Mouse (Mus musculus): Measurements from ENCODE around the gene Lmx1b. TPM values are rescaled to one million over a fixed set of nuclear protein-coding genes. Genes with fewer than 3 reads are reported as not detected.

The Lmx1b gene
- polyA plus RNA-seq, 1 experiment from 2014 or later: 0.04 TPM

DNA sequence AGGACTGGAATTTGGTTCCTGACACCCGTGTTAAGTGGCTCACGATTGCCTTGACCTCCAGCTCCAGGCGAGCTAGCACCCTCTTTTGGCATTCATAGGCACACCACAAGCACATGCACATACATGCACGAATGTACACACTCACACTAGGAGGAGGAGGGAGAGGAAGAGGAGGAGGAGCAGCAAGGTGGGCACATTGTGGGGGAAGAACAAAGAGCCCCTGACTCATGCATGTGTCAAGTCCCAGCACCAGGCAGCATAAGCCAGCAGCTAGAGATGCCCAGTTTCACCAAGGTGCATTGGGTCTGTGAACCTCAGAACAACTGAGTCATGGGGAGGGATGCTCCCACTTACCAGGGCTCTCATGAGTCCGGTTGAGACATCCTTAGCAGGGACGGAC, 56.5 kb downstream of the Lmx1b start:
- Histone ChIP-seq H3K4me2 (no peak overlapping the region), H3K4me3 (replicated peaks) (no peak overlapping the region), H3K4me1 (peaks cover 35% of the 10 kb centered on the region), H3K36me3 (no peaks in the 10 kb centered on the region), H3K27me3 (replicated peaks) (peaks cover 57% of the 10 kb centered on the region), H3K9ac (no peak overlapping the region), H3K27ac (no peak overlapping the region), H3K9me3 (no peaks in the 10 kb centered on the region)
- WGBS: 25% methylated on average over 6 of the region's 6 CpGs
- no peak for ATAC-seq (ENCODE audit: insufficient read depth, low FRiP score, low read depth)

DNA sequence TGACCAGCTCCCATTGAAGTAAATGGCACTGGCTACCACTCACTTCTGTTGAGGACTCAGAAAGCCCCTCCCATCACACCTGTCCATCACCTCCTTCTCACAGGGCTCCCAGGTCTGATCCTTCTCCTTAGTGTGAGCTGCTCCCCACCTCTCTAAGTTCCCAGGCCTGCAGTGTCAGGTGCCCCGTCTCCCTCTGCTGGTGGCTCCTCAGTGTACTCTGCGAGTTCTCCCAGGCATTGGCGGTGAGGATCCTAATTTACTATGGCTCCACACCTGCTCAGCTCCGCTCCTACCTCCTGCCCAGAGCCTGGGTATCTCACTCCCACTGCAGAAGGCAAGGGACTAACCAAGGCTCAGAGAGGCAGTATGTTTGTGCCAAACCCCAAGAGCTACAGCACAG, 57.0 kb downstream of the Lmx1b start:
- Histone ChIP-seq H3K9ac (no peak overlapping the region), H3K27ac (no peak overlapping the region), H3K4me1 (peaks cover 35% of the 10 kb centered on the region), H3K9me3 (no peaks in the 10 kb centered on the region), H3K4me3 (replicated peaks) (no peak overlapping the region), H3K27me3 (replicated peaks) (peaks cover 60% of the 10 kb centered on the region), H3K4me2 (no peak overlapping the region), H3K36me3 (no peaks in the 10 kb centered on the region)
- peak; percentile 14; the same call in 1 of the 2 replicates for ATAC-seq (ENCODE audit: insufficient read depth, low FRiP score, low read depth)
- WGBS: 11% methylated on average over 4 of the region's 4 CpGs

DNA sequence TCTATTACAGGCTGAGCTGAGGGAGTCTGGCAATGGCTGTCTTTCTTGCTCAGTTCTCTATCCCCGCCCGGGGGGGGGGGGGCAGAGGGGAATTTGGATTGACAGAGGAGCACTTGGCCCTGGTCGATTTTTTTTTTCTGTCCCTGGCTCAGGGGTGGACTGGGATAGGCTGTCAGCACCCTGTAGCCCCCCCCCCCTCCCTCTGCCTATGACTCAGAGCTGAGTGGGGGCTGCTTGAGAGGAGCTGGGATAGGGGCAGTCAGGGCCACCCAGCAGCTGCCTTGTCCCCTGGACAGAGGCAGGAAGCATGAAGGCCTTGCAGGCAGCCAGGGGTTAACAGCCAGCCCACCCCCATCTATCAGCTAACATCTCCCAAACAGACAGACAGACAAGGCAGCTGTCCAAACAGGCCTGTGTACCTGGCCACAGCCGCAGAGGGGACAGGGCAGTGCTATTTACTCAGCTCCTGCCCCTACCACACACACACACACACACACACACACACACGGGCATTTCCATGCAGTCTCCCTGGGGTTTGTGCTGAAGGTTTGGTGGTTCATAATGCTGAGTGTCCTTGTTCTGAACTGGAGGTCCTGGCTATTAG, 57.8 kb downstream of the Lmx1b start:
- Histone ChIP-seq H3K4me1 (peaks cover 35% of the 10 kb centered on the region), H3K27me3 (replicated peaks) (peaks cover 67% of the 10 kb centered on the region), H3K9ac (no peak overlapping the region), H3K36me3 (no peaks in the 10 kb centered on the region), H3K4me2 (no peak overlapping the region; the same call in 1 of the 2 replicates), H3K4me3 (replicated peaks) (no peak overlapping the region), H3K27ac (no peak overlapping the region), H3K9me3 (no peaks in the 10 kb centered on the region)
- 7% methylated on average over 4 of the region's 5 CpGs for whole genome bisulfite sequencing
- ATAC-seq (ENCODE audit: insufficient read depth, low FRiP score, low read depth): peak; percentile 52

DNA sequence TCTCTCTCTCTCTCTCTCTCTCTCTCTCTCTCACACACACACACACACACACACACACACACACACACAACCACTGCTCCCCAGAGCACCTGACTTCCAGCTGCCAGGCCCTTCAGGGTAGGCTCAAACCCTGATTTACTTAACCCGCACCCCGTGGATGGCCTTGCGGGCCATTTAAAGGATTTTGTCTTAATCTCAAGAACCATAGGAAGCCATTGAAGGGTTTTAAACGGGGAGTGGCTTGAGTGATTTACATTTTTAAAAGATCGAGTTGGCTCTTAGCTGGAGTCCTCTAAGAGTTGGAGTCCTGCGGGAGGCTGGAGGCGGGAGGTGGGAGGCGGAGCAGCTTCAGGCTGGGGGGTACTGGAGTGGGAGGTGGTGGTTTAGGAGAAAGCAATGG, 58.4 kb downstream of the Lmx1b start:
- Histone ChIP-seq H3K27ac (no peak overlapping the region), H3K9me3 (no peaks in the 10 kb centered on the region), H3K4me1 (peaks cover 35% of the 10 kb centered on the region), H3K4me3 (replicated peaks) (no peak overlapping the region), H3K27me3 (replicated peaks) (peaks cover 68% of the 10 kb centered on the region), H3K9ac (no peak overlapping the region), H3K4me2 (no peak overlapping the region), H3K36me3 (no peaks in the 10 kb centered on the region)
- WGBS: 15% methylated on average over 8 of the region's 8 CpGs
- no peak for ATAC-seq (ENCODE audit: insufficient read depth, low FRiP score, low read depth)

DNA sequence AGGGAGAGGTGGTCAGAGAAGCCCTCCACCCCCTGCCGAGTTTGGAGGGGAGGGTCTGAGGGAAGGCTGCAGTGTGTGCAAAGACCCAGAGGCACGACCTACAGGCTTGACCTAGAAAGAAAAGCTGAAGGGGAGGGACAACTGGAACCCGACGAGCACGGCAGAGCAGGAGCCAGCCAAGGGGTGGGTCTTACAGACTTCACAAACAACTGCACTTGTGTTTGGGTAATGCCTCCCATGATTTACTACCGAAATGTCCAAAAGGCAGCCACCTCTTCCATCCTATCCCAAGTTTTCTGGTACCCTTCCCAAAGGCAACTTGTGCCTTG, 58.9 kb downstream of the Lmx1b start:
- H3K9me3 ChIP-seq: no peaks in the 10 kb centered on the region
- peaks cover 68% of the 10 kb centered on the region for H3K27me3 ChIP-seq (replicated peaks)
- no peak for ATAC-seq (ENCODE audit: insufficient read depth, low FRiP score, low read depth)
- peak overlapping the region; percentile 56; the same call in 1 of the 2 replicates for H3K4me2 ChIP-seq
- no peak overlapping the region for H3K27ac ChIP-seq
- H3K4me1 ChIP-seq: peaks cover 35% of the 10 kb centered on the region
- H3K9ac ChIP-seq: no peak overlapping the region
- WGBS: 3% methylated on average over 6 of the region's 6 CpGs
- H3K36me3 ChIP-seq: no peaks in the 10 kb centered on the region
- no peak overlapping the region for H3K4me3 ChIP-seq (replicated peaks)

DNA sequence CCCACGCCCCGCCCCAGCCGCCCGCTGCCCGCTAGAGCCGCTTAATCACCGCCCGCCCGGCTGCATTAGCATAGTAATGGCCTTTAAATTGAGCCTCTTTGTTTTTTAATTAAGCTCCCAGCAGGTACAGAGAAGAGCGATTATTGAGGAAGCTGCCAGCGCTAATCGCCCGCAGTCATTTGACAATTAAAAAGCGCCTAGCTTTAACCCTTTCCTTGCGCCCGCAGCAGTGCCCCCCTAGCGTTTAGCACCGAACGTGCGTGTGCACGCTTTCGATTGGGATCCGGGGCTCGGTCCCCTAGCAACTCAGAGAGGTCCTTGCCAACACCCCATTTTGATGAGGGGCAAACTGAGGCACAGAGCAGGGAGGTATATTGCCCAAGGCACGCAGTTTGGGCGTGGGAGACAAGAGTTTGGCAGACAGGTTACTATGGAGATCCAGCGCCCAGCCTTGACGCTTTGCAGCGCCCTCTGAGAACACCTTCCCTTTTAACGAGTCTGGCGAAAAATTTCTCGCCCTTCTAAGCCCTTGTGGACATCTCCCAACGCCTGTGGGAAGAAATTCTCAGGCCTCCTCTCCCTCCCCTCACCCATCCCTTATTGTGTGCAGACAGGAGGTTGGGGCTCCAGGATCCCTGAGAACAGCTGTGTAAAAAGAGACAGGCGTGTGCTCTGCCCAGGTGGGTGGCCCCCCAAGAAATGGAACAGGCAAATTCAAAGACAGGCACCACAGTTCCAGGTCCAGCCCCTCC, 59.4 kb downstream of the Lmx1b start:
- H3K4me1 ChIP-seq: peaks cover 35% of the 10 kb centered on the region
- no peak overlapping the region for H3K9ac ChIP-seq
- H3K27ac ChIP-seq: no peak overlapping the region
- peaks cover 68% of the 10 kb centered on the region for H3K27me3 ChIP-seq (replicated peaks)
- peak overlapping the region; percentile 26 for H3K4me3 ChIP-seq (replicated peaks)
- ATAC-seq (ENCODE audit: insufficient read depth, low FRiP score, low read depth): no peak
- WGBS: 2% methylated on average over 34 of the region's 34 CpGs
- no peaks in the 10 kb centered on the region for H3K9me3 ChIP-seq
- peak overlapping the region; percentile 56 for H3K4me2 ChIP-seq
- no peaks in the 10 kb centered on the region for H3K36me3 ChIP-seq

DNA sequence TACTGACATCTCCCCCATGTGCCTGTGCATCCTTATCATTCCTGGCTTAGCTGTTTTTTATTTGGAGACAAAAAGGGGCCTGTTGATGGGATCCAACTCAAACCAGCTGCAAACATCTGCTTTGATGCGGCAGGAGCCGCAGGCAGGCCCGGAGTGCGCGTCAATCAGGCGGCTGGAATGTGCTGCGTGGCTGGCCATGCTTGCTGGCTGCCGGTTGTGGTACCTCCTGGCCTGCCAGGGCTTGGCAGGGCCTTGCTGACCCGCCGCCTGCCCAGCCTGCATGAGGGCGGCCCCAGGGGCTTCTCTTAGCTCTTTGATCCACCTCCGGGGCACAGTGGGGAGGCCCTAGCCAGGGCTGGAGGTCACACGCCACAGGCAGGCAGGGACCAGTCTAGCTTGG, 64.9 kb downstream of the Lmx1b start:
- peaks cover 39% of the 10 kb centered on the region for H3K27me3 ChIP-seq (replicated peaks)
- no peak overlapping the region for H3K4me3 ChIP-seq (replicated peaks)
- peaks cover 2% of the 10 kb centered on the region; the same call in 1 of the 2 replicates for H3K4me1 ChIP-seq
- H3K4me2 ChIP-seq: no peak overlapping the region
- no peak for ATAC-seq (ENCODE audit: insufficient read depth, low FRiP score, low read depth)
- H3K36me3 ChIP-seq: no peaks in the 10 kb centered on the region
- H3K9me3 ChIP-seq: no peaks in the 10 kb centered on the region
- WGBS: 38% methylated on average over 13 of the region's 13 CpGs
- H3K27ac ChIP-seq: no peak overlapping the region
- H3K9ac ChIP-seq: no peak overlapping the region

DNA sequence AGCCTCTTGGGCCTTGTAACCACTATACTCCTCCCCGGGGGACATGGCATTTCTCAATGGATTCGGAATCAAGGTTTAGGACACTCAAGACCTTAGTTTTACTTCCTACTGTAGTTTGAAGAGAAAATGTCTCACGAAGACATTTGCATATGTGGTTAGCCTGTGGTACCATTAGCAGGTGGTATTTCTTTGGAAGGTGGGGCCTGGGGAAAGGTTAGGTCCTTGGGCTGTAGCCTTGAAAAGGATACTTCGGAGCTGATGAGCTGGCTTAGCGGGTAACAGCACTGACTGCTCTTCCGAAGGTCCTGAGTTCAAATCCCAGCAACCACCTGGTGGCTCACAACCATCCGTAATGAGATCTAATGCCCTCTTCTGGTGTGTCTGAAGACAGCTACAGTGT, 67.2 kb downstream of the Lmx1b start:
- ATAC-seq (ENCODE audit: insufficient read depth, low FRiP score, low read depth): no peak
- Histone ChIP-seq H3K4me2 (no peak overlapping the region), H3K36me3 (no peaks in the 10 kb centered on the region), H3K4me3 (replicated peaks) (no peak overlapping the region), H3K4me1 (no peaks in the 10 kb centered on the region), H3K27ac (no peak overlapping the region), H3K9ac (no peak overlapping the region), H3K27me3 (replicated peaks) (peaks cover 46% of the 10 kb centered on the region), H3K9me3 (no peaks in the 10 kb centered on the region)
- 93% methylated on average over 7 of the region's 7 CpGs for WGBS

DNA sequence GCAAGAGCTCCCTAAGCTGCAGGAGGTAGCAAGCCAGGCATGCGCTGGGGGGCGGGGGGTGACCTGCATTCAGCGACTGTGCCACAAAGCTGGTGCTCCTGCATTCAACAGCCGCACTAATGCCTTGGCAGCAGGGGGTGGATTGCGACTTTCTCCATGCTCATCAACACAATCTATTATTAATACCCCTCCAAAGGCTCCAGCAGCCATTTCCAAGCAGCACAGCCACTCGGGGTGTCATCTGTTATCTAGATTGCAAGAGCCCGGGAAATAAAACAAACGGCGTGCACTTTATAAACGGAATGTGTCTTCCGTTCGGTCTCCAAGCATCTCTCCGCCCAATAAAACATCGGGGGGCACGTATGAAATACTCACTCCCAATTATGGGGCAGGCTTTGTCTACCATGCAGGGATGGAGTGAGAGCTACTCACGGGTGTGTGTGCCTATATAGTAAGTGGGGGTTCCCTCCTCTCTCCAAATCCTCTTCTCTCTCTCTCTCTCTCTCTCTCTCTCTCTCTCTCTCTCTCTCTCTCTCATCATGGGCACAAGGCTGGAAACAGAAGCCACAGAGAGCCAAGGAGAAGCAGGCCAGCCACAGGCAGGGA, 69.0 kb downstream of the Lmx1b start:
- H3K27ac ChIP-seq: no peak overlapping the region
- H3K4me3 ChIP-seq (replicated peaks): no peak overlapping the region
- no peak overlapping the region for H3K4me2 ChIP-seq
- WGBS: 35% methylated on average over 16 of the region's 16 CpGs
- H3K4me1 ChIP-seq: no peaks in the 10 kb centered on the region
- no peak overlapping the region for H3K9ac ChIP-seq
- H3K27me3 ChIP-seq (replicated peaks): peaks cover 44% of the 10 kb centered on the region
- H3K36me3 ChIP-seq: no peaks in the 10 kb centered on the region
- no peak for ATAC-seq (ENCODE audit: insufficient read depth, low FRiP score, low read depth)
- no peaks in the 10 kb centered on the region for H3K9me3 ChIP-seq

DNA sequence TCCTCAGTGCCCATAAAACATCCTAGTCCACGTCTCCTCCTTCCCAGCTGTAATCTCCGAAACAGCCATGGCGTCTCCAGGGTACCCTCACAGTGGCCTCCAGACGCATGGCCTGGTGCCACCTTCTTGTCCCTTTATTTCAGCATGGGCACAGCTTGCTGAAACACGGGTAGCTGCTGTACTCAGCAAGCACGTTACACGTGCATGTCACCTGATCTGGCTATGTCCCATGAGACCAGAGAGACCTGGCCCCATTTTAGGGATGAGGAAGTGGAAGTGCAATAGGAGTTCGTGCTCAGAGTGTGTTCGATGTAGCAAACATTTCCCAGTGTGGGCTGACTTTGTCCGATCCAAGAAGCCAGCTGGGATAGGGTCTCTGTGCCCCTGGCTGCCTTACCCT, 70.6 kb downstream of the Lmx1b start:
- Histone ChIP-seq H3K4me1 (no peaks in the 10 kb centered on the region), H3K4me2 (no peak overlapping the region), H3K9ac (no peak overlapping the region), H3K36me3 (no peaks in the 10 kb centered on the region), H3K4me3 (replicated peaks) (no peak overlapping the region), H3K9me3 (no peaks in the 10 kb centered on the region), H3K27me3 (replicated peaks) (peaks cover 50% of the 10 kb centered on the region), H3K27ac (no peak overlapping the region)
- ATAC-seq (ENCODE audit: insufficient read depth, low FRiP score, low read depth): no peak
- 73% methylated on average over 10 of the region's 10 CpGs for WGBS

DNA sequence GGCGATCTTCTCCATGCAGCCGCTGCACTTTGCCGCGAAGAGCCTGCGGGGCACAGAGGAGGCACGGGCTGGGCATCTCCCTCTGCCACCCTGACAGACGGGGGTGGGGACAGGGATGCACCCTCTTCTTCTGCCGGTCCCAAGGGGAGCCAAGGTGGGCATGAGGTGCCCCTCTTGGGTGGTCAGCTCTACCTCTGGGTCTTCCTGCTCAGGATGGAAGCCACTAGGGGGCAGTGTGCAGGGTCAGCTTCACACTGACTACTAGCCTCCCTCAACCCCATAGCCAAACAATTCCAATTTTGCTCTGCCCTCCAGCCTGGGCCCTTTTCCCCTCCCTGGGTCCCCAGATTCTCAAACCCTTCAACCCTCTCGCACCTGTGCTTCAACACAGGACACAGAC, 71.1 kb downstream of the Lmx1b start:
- H3K4me3 ChIP-seq (replicated peaks): 0 out of 2 replicates have a peak overlapping the region, but pooled peaks have one; percentile 4
- peaks cover 50% of the 10 kb centered on the region for H3K27me3 ChIP-seq (replicated peaks)
- 13% methylated on average over 9 of the region's 9 CpGs for WGBS
- ATAC-seq (ENCODE audit: insufficient read depth, low FRiP score, low read depth): no peak
- no peak overlapping the region for H3K27ac ChIP-seq
- peak overlapping the region; percentile 6; the same call in 1 of the 2 replicates for H3K4me2 ChIP-seq
- no peaks in the 10 kb centered on the region for H3K9me3 ChIP-seq
- H3K36me3 ChIP-seq: no peaks in the 10 kb centered on the region
- no peak overlapping the region for H3K9ac ChIP-seq
- no peaks in the 10 kb centered on the region for H3K4me1 ChIP-seq

DNA sequence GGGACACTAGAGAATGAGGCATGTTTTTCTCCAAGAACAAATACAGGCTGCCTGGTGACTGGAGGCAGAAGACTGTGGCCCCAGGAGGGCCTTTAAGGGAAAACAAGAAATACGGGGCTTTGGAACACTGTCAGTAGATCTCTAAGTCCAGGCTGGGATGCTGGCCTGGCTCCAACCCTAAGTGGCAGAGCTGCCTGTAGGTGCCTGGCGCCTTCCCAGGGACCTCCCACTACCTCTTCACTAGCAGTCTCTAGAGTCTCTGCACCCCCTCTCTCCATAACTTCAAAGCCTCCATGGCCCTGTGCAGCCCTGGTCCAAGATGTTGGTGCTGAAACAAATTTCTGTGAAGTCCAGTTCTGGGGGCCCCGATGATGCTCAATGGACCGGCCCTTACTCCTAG, 74.4 kb downstream of the Lmx1b start:
- no peak overlapping the region for H3K4me3 ChIP-seq (replicated peaks)
- H3K27ac ChIP-seq: no peak overlapping the region
- H3K9ac ChIP-seq: no peak overlapping the region
- WGBS: 52% methylated on average over 4 of the region's 4 CpGs
- H3K4me2 ChIP-seq: no peak overlapping the region
- no peaks in the 10 kb centered on the region for H3K36me3 ChIP-seq
- ATAC-seq (ENCODE audit: insufficient read depth, low FRiP score, low read depth): no peak
- no peaks in the 10 kb centered on the region for H3K9me3 ChIP-seq
- peaks cover 37% of the 10 kb centered on the region for H3K27me3 ChIP-seq (replicated peaks)
- H3K4me1 ChIP-seq: no peaks in the 10 kb centered on the region

Measured in stomach, embryonic 15.5 days (tissue).